Mouse (Mus musculus) embryo, embryonic 9.5 days (tissue): Measurements from ENCODE around the gene Ech1.

Source experiments
- DNase-seq: peaks from one replicate; pipeline ENCODE4 v3.0.0-alpha.2; 2017; ENCODE audit errors: extremely low spot score

Gene Ech1

GRCm38 (mm10) chr7:28824941-28825685, at the start of gene Ech1:
Gene Ech1, plus strand, starts transcription at chr7:28825217.
- peak; percentile 87 for DNase-seq

GRCm38 (mm10) chr7:28778825-28779224, 46.2 kb upstream of the Ech1 start:
- DNase-seq = no peak

GRCm38 (mm10) chr7:28780067-28780658, 44.9 kb upstream of the Ech1 start:
- DNase-seq = peak; percentile 81

- no peak for DNase-seq
Measured at GRCm38 (mm10) chr7:28780857-28781256, 44.2 kb upstream of the Ech1 start.

- DNase-seq = no peak
Measured at GRCm38 (mm10) chr7:28781261-28781663, 43.8 kb upstream of the Ech1 start.

GRCm38 (mm10) chr7:28785161-28785560, 39.9 kb upstream of the Ech1 start:
- no peak for DNase-seq

- DNase-seq = no peak
Measured at GRCm38 (mm10) chr7:28787884-28788283, 37.1 kb upstream of the Ech1 start.

- no peak for DNase-seq
Measured at GRCm38 (mm10) chr7:28788307-28789195, 36.5 kb upstream of the Ech1 start, which contains the start of gene Rinl. Gene Rinl, plus strand, starts transcription at chr7:28788969.

- no peak for DNase-seq
Measured at GRCm38 (mm10) chr7:28789235-28789634, 35.8 kb upstream of the Ech1 start.

- DNase-seq = peak; percentile 54
Measured at GRCm38 (mm10) chr7:28790066-28790806, 34.8 kb upstream of the Ech1 start.

GRCm38 (mm10) chr7:28791706-28792105, 33.3 kb upstream of the Ech1 start:
- DNase-seq = no peak

- DNase-seq = no peak
Measured at GRCm38 (mm10) chr7:28792391-28793185, 32.4 kb upstream of the Ech1 start.

GRCm38 (mm10) chr7:28793834-28794233, 31.2 kb upstream of the Ech1 start:
- no peak for DNase-seq

- DNase-seq = no peak
Measured at GRCm38 (mm10) chr7:28794496-28794895, 30.5 kb upstream of the Ech1 start.

- DNase-seq = no peak
Measured at GRCm38 (mm10) chr7:28795832-28796231, 29.2 kb upstream of the Ech1 start.

GRCm38 (mm10) chr7:28796562-28796975, 28.4 kb upstream of the Ech1 start:
- peak; percentile 69 for DNase-seq

GRCm38 (mm10) chr7:28799994-28800393, 25.0 kb upstream of the Ech1 start:
- DNase-seq = no peak

GRCm38 (mm10) chr7:28801451-28801850, 23.6 kb upstream of the Ech1 start:
- no peak for DNase-seq

GRCm38 (mm10) chr7:28801901-28802670, 22.9 kb upstream of the Ech1 start:
- peak; percentile 63 for DNase-seq
